Mouse (Mus musculus) E14TG2a.4 (cell line): ENCODE measurements around the gene Zc3h7b.
A peak's percentile ranks its signal among the peaks of the same experiment; 100 is the strongest.
"Not testable (repeated sequence)": the region's sequence is repeated elsewhere in the genome, so short reads cannot be mapped to it uniquely, and the experiment has no call there.

Source experiments
- H3K27me3 ChIP-seq: 2 replicates; pipeline ENCODE4 v1.6.1; 2014; ENCODE audit warnings: low read length, control low read depth; ENCODE audit not compliant: insufficient read depth
- H3K36me3 ChIP-seq: 2 replicates; pipeline ENCODE4 v1.6.1; 2014; ENCODE audit warnings: low read length, control low read depth; ENCODE audit not compliant: insufficient read depth
- H3K4me1 ChIP-seq: replicated peaks from 2 replicates; pipeline ENCODE4 v1.6.1; 2014; ENCODE audit warnings: low read depth, low read length, control low read depth
- H3K4me3 ChIP-seq: replicated peaks from 2 replicates; pipeline ENCODE4 v1.5.1; 2014; ENCODE audit warnings: mild to moderate bottlenecking, low read length
- H3K9me3 ChIP-seq: 2 replicates; pipeline ENCODE4 v1.6.1; 2014; ENCODE audit warnings: low read length, control low read depth
- CTCF ChIP-seq: conservative IDR thresholded peaks from 2 replicates; pipeline ENCODE4 v1.5.1; 2014; ENCODE audit warnings: low read length
- NANOG ChIP-seq: IDR thresholded peaks from 2 replicates; pipeline ENCODE4 v1.6.1; 2014; ENCODE audit warnings: borderline replicate concordance, low read length, mixed read lengths
- POU5F1 ChIP-seq: IDR thresholded peaks from 2 replicates; pipeline ENCODE4 v1.6.1; 2014; ENCODE audit warnings: low read length, borderline replicate concordance

Gene Zc3h7b

DNA sequence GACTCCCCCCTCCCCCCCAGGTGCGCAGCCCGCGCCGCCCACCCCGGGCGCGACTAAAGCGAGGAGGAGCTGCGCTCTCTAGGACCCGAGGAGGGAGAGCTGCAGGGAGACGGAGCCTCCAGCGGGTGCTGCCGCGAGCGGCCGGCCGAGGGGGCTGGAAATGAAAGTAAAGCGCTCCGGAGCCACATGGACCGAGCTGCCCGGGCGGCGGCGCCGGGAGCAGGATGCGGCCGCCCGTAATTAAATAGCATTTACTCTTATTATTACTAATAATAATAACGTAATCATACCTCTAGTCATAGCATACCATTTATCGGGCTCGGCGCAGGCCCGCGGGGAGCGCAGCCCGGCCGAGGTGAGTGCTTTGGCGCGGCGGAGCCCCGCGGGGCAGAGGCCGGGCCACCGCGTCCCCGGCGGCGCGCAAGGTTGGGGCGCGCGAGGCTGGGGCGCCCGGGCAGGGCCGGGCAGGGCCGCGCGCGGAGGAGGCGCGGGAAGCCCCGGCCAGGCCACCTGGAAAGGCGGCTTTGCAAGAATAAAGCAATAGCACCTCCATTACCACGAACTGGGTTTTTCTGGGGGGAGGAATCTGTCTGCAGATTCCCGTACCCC lies at the start of gene Zc3h7b, which contains the start of gene Rangap1:
TSS of gene Zc3h7b (plus strand) at position 66 of the 609 bp plus-strand sequence.
TSS of gene Rangap1 (minus strand) at position 539 of the 609 bp plus-strand sequence.
- Histone ChIP-seq H3K27me3 (peaks cover 2% of the 10 kb centered on the region), H3K4me3 (peak within 1 kb of the TSS; percentile 90), H3K4me1 (peaks cover 33% of the 10 kb centered on the region), H3K36me3 (no peaks in the 10 kb centered on the region), H3K9me3 (no peaks in the 10 kb centered on the region)
- TF ChIP-seq POU5F1 (no peak), CTCF (no peak)

- H3K27me3 ChIP-seq = peaks cover 51% of the 10 kb centered on the region
- TF ChIP-seq NANOG (no peak), POU5F1 (no peak), CTCF (no peak)
- H3K4me3 ChIP-seq = no peak within 1 kb of the TSS
- peaks cover 3% of the 10 kb centered on the region; the same call in 1 of the 2 replicates for H3K36me3 ChIP-seq
- H3K4me1 ChIP-seq = peaks cover 51% of the 10 kb centered on the region
- no peaks in the 10 kb centered on the region for H3K9me3 ChIP-seq
Observed at GRCm38 (mm10) chr15:81697175-81697574, 47.7 kb upstream of the Zc3h7b start, which contains the start of gene Chadl. Gene Chadl, minus strand, starts transcription at chr15:81697287.

GRCm38 (mm10) chr15:81697847-81698246 lies 47.0 kb upstream of the Zc3h7b start:
- Histone ChIP-seq H3K4me3 (no peak overlapping the region), H3K9me3 (no peaks in the 10 kb centered on the region), H3K27me3 (peaks cover 44% of the 10 kb centered on the region), H3K4me1 (peaks cover 51% of the 10 kb centered on the region), H3K36me3 (peaks cover 10% of the 10 kb centered on the region)
- no peak for TF ChIP-seq POU5F1
- TF ChIP-seq NANOG = no peak
- peak; percentile 71 for TF ChIP-seq CTCF

GRCm38 (mm10) chr15:81698532-81698931 lies 46.3 kb upstream of the Zc3h7b start:
- peaks cover 16% of the 10 kb centered on the region for H3K36me3 ChIP-seq
- no peak overlapping the region for H3K4me3 ChIP-seq
- no peak for TF ChIP-seq NANOG
- no peak for TF ChIP-seq CTCF
- TF ChIP-seq POU5F1 = no peak
- peaks cover 37% of the 10 kb centered on the region for H3K27me3 ChIP-seq
- H3K4me1 ChIP-seq = peaks cover 51% of the 10 kb centered on the region
- no peaks in the 10 kb centered on the region for H3K9me3 ChIP-seq

DNA sequence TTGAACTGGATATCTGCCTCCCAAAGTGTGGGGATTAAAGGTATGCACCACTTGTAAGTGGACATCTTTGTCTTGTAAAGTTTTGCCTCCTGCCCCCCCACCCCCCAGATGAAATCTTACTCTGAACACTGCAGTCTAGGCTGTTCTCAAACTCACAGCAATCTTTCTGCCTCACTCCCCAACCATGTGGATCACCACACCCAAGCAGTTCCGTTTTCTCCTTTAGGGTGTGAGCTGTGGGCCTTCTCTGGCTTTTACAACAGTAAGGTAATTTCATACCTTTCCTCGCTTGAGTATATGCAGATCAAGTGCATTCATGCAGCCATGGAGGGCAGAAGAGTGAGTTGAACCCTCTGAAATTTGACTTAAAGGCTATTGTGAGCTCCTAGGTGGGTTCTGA lies 44.7 kb upstream of the Zc3h7b start:
- peaks cover 22% of the 10 kb centered on the region for H3K27me3 ChIP-seq
- H3K4me3 ChIP-seq = no peak overlapping the region
- TF ChIP-seq NANOG = no peak
- TF ChIP-seq CTCF = no peak
- TF ChIP-seq POU5F1 = no peak

GRCm38 (mm10) chr15:81700601-81701000 lies 44.3 kb upstream of the Zc3h7b start:
- Histone ChIP-seq H3K36me3 (peaks cover 37% of the 10 kb centered on the region), H3K4me1 (peaks cover 64% of the 10 kb centered on the region), H3K4me3 (no peak overlapping the region), H3K9me3 (no peaks in the 10 kb centered on the region), H3K27me3 (peaks cover 18% of the 10 kb centered on the region)
- TF ChIP-seq NANOG (peak; percentile 35; the same call in 1 of the 2 replicates), POU5F1 (no peak)

More for the DNA sequence above, 44.7 kb upstream of the Zc3h7b start:
- Histone ChIP-seq H3K9me3 (no peaks in the 10 kb centered on the region), H3K4me1 (peaks cover 61% of the 10 kb centered on the region), H3K36me3 (peaks cover 33% of the 10 kb centered on the region)

DNA sequence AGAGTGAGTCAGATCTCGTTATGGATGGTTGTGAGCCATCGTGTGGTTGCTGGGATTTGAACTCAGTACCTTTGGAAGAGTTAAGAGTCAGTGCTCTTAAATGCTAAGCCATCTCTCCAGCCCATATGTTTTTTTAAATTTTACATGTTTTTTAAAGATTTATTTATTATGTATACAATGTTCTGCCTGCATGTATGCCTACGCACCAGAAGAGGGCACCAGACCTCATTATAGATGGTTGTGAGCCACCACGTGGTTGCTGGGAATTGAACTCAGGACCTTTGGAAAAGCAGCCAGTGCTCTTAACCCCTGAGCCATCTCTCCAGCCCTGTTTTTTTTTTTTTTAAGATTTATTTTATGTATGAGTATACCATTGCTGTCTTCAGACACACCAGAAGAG lies 43.5 kb upstream of the Zc3h7b start:
- not testable (repeated sequence) for H3K9me3 ChIP-seq, H3K4me3 ChIP-seq
- Histone ChIP-seq H3K4me1 (peaks cover 71% of the 10 kb centered on the region), H3K36me3 (peaks cover 45% of the 10 kb centered on the region), H3K27me3 (peaks cover 10% of the 10 kb centered on the region)
- TF ChIP-seq CTCF = peak; percentile 55

DNA sequence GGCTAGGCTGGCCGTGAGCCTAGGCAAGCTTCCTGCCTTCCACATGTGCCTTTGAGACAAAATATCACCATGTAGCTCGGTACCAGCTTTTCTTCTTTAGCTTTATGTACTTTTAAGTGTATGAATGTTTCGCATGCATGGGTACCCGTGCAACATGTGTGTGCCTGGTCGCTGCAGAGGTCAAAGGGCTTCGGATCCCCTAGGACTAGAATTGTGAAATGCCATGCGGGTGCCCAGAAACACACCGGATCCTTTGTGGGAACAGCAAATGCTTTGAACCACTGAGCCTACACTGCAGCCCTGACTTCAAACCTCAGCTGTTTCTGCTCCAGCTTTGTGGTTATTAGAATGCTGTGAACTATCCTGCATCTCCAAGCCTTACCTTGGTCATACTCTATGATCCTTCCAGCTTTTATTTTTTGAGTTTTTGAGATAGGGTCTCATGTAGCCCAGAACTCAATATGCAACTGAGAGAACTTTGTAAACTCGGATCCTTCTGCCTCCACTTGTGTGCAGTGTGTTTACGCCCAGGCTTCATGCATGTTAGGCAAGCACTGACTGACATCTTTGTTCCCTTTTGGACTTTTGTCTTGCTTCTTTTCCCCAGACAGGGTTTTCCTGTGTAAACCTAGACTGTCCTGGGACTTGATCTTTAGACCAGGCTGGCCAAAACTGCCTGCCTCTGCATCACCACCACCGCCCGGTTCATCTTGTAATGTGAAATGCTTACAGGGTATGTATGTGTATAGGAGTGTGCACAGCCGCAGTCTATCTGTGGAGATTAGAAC lies 42.4 kb upstream of the Zc3h7b start:
- Histone ChIP-seq H3K36me3 (peaks cover 56% of the 10 kb centered on the region), H3K4me1 (peaks cover 80% of the 10 kb centered on the region), H3K4me3 (no peak overlapping the region), H3K27me3 (no peaks in the 10 kb centered on the region), H3K9me3 (no peaks in the 10 kb centered on the region)
- TF ChIP-seq CTCF = no peak
- TF ChIP-seq POU5F1 = no peak
- no peak for TF ChIP-seq NANOG

DNA sequence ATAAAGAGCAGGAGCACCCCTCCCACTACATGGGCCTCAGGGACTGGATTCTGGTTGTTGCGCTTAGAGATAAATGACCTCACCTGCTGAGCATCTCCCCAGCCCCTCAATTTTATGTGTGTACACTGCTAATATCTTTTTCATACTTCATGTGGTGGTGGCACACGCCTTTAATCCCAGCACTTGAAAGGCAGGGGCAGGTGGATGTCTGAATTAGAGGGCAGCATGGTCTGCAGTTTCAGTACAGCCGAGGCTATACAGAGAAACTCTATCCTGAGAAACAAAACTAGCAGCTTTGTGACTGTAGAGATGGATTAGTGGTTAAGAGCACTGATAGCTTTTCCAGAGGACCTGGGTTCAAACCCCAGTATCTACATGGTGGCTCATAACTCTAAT lies 41.8 kb upstream of the Zc3h7b start:
- Histone ChIP-seq H3K27me3 (no peaks in the 10 kb centered on the region), H3K9me3 (no peaks in the 10 kb centered on the region), H3K36me3 (peaks cover 62% of the 10 kb centered on the region), H3K4me3 (no peak overlapping the region), H3K4me1 (peaks cover 81% of the 10 kb centered on the region)
- TF ChIP-seq POU5F1 (no peak), CTCF (no peak), NANOG (no peak)
